Mouse (Mus musculus) thymus, postnatal 25 days (tissue): ENCODE measurements around the gene Slc25a34.

Source experiments
- DNase-seq: peaks from one replicate; pipeline ENCODE4 v3.0.0; 2022

Slc25a34 gene

GRCm38 (mm10) chr4:141623666-141624065 lies at the start of gene Slc25a34:
TSS of gene Slc25a34 (minus strand) at chr4:141623821.
- no peak for DNase-seq

- DNase-seq = no peak
Observed at GRCm38 (mm10) chr4:141672325-141672724, 48.7 kb upstream of the Slc25a34 start.

GRCm38 (mm10) chr4:141671389-141671788 lies 47.8 kb upstream of the Slc25a34 start:
- no peak for DNase-seq

- no peak for DNase-seq
Observed at GRCm38 (mm10) chr4:141669898-141670712, 46.5 kb upstream of the Slc25a34 start.

GRCm38 (mm10) chr4:141664799-141665198 lies 41.2 kb upstream of the Slc25a34 start, which contains the start of gene Plekhm2:
TSS of gene Plekhm2 (minus strand) at chr4:141664899.
- no peak for DNase-seq

GRCm38 (mm10) chr4:141664011-141664745 lies 40.6 kb upstream of the Slc25a34 start:
- DNase-seq = peak; percentile 78

GRCm38 (mm10) chr4:141663122-141663931 lies 39.7 kb upstream of the Slc25a34 start:
- DNase-seq = peak; percentile 21

GRCm38 (mm10) chr4:141660884-141661283 lies 37.3 kb upstream of the Slc25a34 start:
- no peak for DNase-seq

GRCm38 (mm10) chr4:141659739-141660138 lies 36.1 kb upstream of the Slc25a34 start:
- DNase-seq = peak; percentile 11

GRCm38 (mm10) chr4:141658846-141659484 lies 35.3 kb upstream of the Slc25a34 start:
- no peak for DNase-seq

GRCm38 (mm10) chr4:141656932-141657331 lies 33.3 kb upstream of the Slc25a34 start:
- no peak for DNase-seq

GRCm38 (mm10) chr4:141655908-141656608 lies 32.4 kb upstream of the Slc25a34 start:
- DNase-seq = no peak

GRCm38 (mm10) chr4:141654509-141654908 lies 30.9 kb upstream of the Slc25a34 start:
- no peak for DNase-seq

GRCm38 (mm10) chr4:141653813-141654212 lies 30.2 kb upstream of the Slc25a34 start:
- no peak for DNase-seq

- DNase-seq = no peak
Observed at GRCm38 (mm10) chr4:141653044-141653443, 29.4 kb upstream of the Slc25a34 start.

GRCm38 (mm10) chr4:141651944-141652343 lies 28.3 kb upstream of the Slc25a34 start:
- DNase-seq = no peak

GRCm38 (mm10) chr4:141651286-141651685 lies 27.7 kb upstream of the Slc25a34 start:
- DNase-seq = no peak

GRCm38 (mm10) chr4:141649244-141649643 lies 25.6 kb upstream of the Slc25a34 start:
- DNase-seq = no peak

- DNase-seq = no peak
Observed at GRCm38 (mm10) chr4:141648262-141648661, 24.6 kb upstream of the Slc25a34 start.

- DNase-seq = no peak
Observed at GRCm38 (mm10) chr4:141647187-141647586, 23.6 kb upstream of the Slc25a34 start.

GRCm38 (mm10) chr4:141645988-141646387 lies 22.4 kb upstream of the Slc25a34 start:
- DNase-seq = no peak
